Mouse (Mus musculus): ENCODE measurements around the gene Osbp2. TPM values are rescaled to one million over a fixed set of nuclear protein-coding genes. Genes with fewer than 3 reads are reported as not detected.

The Osbp2 gene
- total RNA-seq, 1 experiment: 0.27 TPM

- TF ChIP-seq ZC3H11A (IDR thresholded peaks at IDR 0.05; ENCODE audit: borderline replicate concordance, low read depth, low read length) (0 out of 2 replicates have a peak, but pooled peaks have one; percentile 46), CHD2 (IDR thresholded peaks at IDR 0.05; ENCODE audit: low read depth, low read length) (no peak)
- peak; percentile 59 for DNase-seq (ENCODE audit: low read depth, low spot score)
- in situ Hi-C loops (cut with MboI; ENCODE audit: low sequenced_read_pairs in 2 of 2, unreplicated experiment in 2 of 2): no loop called here
- Histone ChIP-seq H3K4me3 (ENCODE audit: insufficient read depth in 1 of 2, low read depth in 1 of 2, low read length in 2 of 2, poor library complexity in 1 of 2, severe bottlenecking in 1 of 2) (no peak overlapping the region), H3K36me3 (ENCODE audit: control insufficient read depth, insufficient read depth, low read length, poor library complexity, severe bottlenecking) (no peaks in the 10 kb centered on the region), H3K9ac (ENCODE audit: insufficient read depth, low read depth, low read length, poor library complexity, severe bottlenecking) (no peak overlapping the region), H3K27ac (ENCODE audit: insufficient read depth, low read depth, low read length, poor library complexity, severe bottlenecking) (no peak overlapping the region), H3K4me1 (ENCODE audit: control insufficient read depth in 2 of 2, insufficient read depth in 2 of 2, low read length in 2 of 2, poor library complexity in 1 of 2) (no peaks in the 10 kb centered on the region), H3K9me3 (ENCODE audit: control insufficient read depth, insufficient read depth, low read depth, low read length) (no peaks in the 10 kb centered on the region)
These were observed 58.3 kb downstream of the Osbp2 start for GRCm38 (mm10) chr11:3805362-3805761.

- no peaks in the 10 kb centered on the region for H3K36me3 ChIP-seq (ENCODE audit: control insufficient read depth, insufficient read depth, low read length, poor library complexity, severe bottlenecking)
- TF ChIP-seq HCFC1 (IDR thresholded peaks at IDR 0.05; ENCODE audit: borderline replicate concordance, insufficient read depth, low read length) (no peak), ZC3H11A (IDR thresholded peaks at IDR 0.05; ENCODE audit: borderline replicate concordance, low read depth, low read length) (no peak), CHD2 (IDR thresholded peaks at IDR 0.05; ENCODE audit: low read depth, low read length) (no peak), ZNF384 (IDR thresholded peaks at IDR 0.05; ENCODE audit: low read depth, low read length) (no peak), MAFK (IDR thresholded peaks at IDR 0.05; ENCODE audit: insufficient read depth, low read depth, low read length) (no peak)
- no peaks in the 10 kb centered on the region for H3K9me3 ChIP-seq (ENCODE audit: control insufficient read depth, insufficient read depth, low read depth, low read length)
- DNase-seq (ENCODE audit: low read depth, low spot score): no peak
- in situ Hi-C loops (cut with MboI; ENCODE audit: low sequenced_read_pairs in 2 of 2, unreplicated experiment in 2 of 2): no loop called here
- H3K4me3 ChIP-seq (ENCODE audit: insufficient read depth in 1 of 2, low read depth in 1 of 2, low read length in 2 of 2, poor library complexity in 1 of 2, severe bottlenecking in 1 of 2): no peak overlapping the region
- no peaks in the 10 kb centered on the region for H3K4me1 ChIP-seq (ENCODE audit: control insufficient read depth in 2 of 2, insufficient read depth in 2 of 2, low read length in 2 of 2, poor library complexity in 1 of 2)
- H3K9ac ChIP-seq (ENCODE audit: insufficient read depth, low read depth, low read length, poor library complexity, severe bottlenecking): no peak overlapping the region
- H3K27ac ChIP-seq (ENCODE audit: insufficient read depth, low read depth, low read length, poor library complexity, severe bottlenecking): no peak overlapping the region
These were observed 59.1 kb downstream of the Osbp2 start for GRCm38 (mm10) chr11:3804639-3805038.

GRCm38 (mm10) chr11:3802057-3802456 is 61.6 kb downstream of the Osbp2 start:
- in situ Hi-C loops (cut with MboI; ENCODE audit: low sequenced_read_pairs in 2 of 2, unreplicated experiment in 2 of 2): no loop called here

GRCm38 (mm10) chr11:3797631-3798215 is 66.0 kb downstream of the Osbp2 start:
- in situ Hi-C loops (cut with MboI; ENCODE audit: low sequenced_read_pairs in 2 of 2, unreplicated experiment in 2 of 2): no loop called here
- no peak overlapping the region for H3K27ac ChIP-seq (ENCODE audit: insufficient read depth, low read depth, low read length, poor library complexity, severe bottlenecking)
- no peak overlapping the region for H3K4me3 ChIP-seq (ENCODE audit: insufficient read depth in 1 of 2, low read depth in 1 of 2, low read length in 2 of 2, poor library complexity in 1 of 2, severe bottlenecking in 1 of 2)
- no peak overlapping the region for H3K9ac ChIP-seq (ENCODE audit: insufficient read depth, low read depth, low read length, poor library complexity, severe bottlenecking)
- peaks cover 0 to 1% of the 10 kb centered on the region in 2 experiments; a peak in 1 of 4 replicates for H3K4me1 ChIP-seq (ENCODE audit: control insufficient read depth in 2 of 2, insufficient read depth in 2 of 2, low read length in 2 of 2, poor library complexity in 1 of 2)
- H3K9me3 ChIP-seq (ENCODE audit: control insufficient read depth, insufficient read depth, low read depth, low read length): no peaks in the 10 kb centered on the region
- H3K36me3 ChIP-seq (ENCODE audit: control insufficient read depth, insufficient read depth, low read length, poor library complexity, severe bottlenecking): no peaks in the 10 kb centered on the region
- no peak for DNase-seq (ENCODE audit: low read depth, low spot score)
- TF ChIP-seq HCFC1 (IDR thresholded peaks at IDR 0.05; ENCODE audit: borderline replicate concordance, insufficient read depth, low read length) (no peak), MAFK (IDR thresholded peaks at IDR 0.05; ENCODE audit: insufficient read depth, low read depth, low read length) (no peak), CHD2 (IDR thresholded peaks at IDR 0.05; ENCODE audit: low read depth, low read length) (no peak), ZNF384 (IDR thresholded peaks at IDR 0.05; ENCODE audit: low read depth, low read length) (no peak), ZC3H11A (IDR thresholded peaks at IDR 0.05; ENCODE audit: borderline replicate concordance, low read depth, low read length) (no peak)

More at GRCm38 (mm10) chr11:3802057-3802456, 61.6 kb downstream of the Osbp2 start:
- no peak overlapping the region for H3K4me3 ChIP-seq (ENCODE audit: insufficient read depth in 1 of 2, low read depth in 1 of 2, low read length in 2 of 2, poor library complexity in 1 of 2, severe bottlenecking in 1 of 2)
- TF ChIP-seq HCFC1 (IDR thresholded peaks at IDR 0.05; ENCODE audit: borderline replicate concordance, insufficient read depth, low read length) (no peak), CHD2 (IDR thresholded peaks at IDR 0.05; ENCODE audit: low read depth, low read length) (no peak), ZC3H11A (IDR thresholded peaks at IDR 0.05; ENCODE audit: borderline replicate concordance, low read depth, low read length) (no peak), ZNF384 (IDR thresholded peaks at IDR 0.05; ENCODE audit: low read depth, low read length) (no peak), MAFK (IDR thresholded peaks at IDR 0.05; ENCODE audit: insufficient read depth, low read depth, low read length) (no peak)
- H3K9me3 ChIP-seq (ENCODE audit: control insufficient read depth, insufficient read depth, low read depth, low read length): no peaks in the 10 kb centered on the region
- no peak overlapping the region for H3K9ac ChIP-seq (ENCODE audit: insufficient read depth, low read depth, low read length, poor library complexity, severe bottlenecking)
- H3K4me1 ChIP-seq (ENCODE audit: control insufficient read depth in 2 of 2, insufficient read depth in 2 of 2, low read length in 2 of 2, poor library complexity in 1 of 2): no peaks in the 10 kb centered on the region
- DNase-seq (ENCODE audit: low read depth, low spot score): no peak
- no peaks in the 10 kb centered on the region for H3K36me3 ChIP-seq (ENCODE audit: control insufficient read depth, insufficient read depth, low read length, poor library complexity, severe bottlenecking)
- H3K27ac ChIP-seq (ENCODE audit: insufficient read depth, low read depth, low read length, poor library complexity, severe bottlenecking): no peak overlapping the region

GRCm38 (mm10) chr11:3790736-3791135 is 73.0 kb downstream of the Osbp2 start:
- Histone ChIP-seq H3K27ac (ENCODE audit: insufficient read depth, low read depth, low read length, poor library complexity, severe bottlenecking) (no peak overlapping the region), H3K9me3 (ENCODE audit: control insufficient read depth, insufficient read depth, low read depth, low read length) (no peaks in the 10 kb centered on the region), H3K4me1 (ENCODE audit: control insufficient read depth in 2 of 2, insufficient read depth in 2 of 2, low read length in 2 of 2, poor library complexity in 1 of 2) (peaks cover 0 to 3% of the 10 kb centered on the region in 2 experiments; a peak in 1 of 4 replicates), H3K9ac (ENCODE audit: insufficient read depth, low read depth, low read length, poor library complexity, severe bottlenecking) (no peak overlapping the region), H3K36me3 (ENCODE audit: control insufficient read depth, insufficient read depth, low read length, poor library complexity, severe bottlenecking) (no peaks in the 10 kb centered on the region), H3K4me3 (ENCODE audit: insufficient read depth in 1 of 2, low read depth in 1 of 2, low read length in 2 of 2, poor library complexity in 1 of 2, severe bottlenecking in 1 of 2) (no peak overlapping the region)
- DNase-seq (ENCODE audit: low read depth, low spot score): no peak
- in situ Hi-C loops (cut with MboI; ENCODE audit: low sequenced_read_pairs in 2 of 2, unreplicated experiment in 2 of 2): no loop called here
- no peak for TF ChIP-seq HCFC1 (IDR thresholded peaks at IDR 0.05; ENCODE audit: borderline replicate concordance, insufficient read depth, low read length)
- TF ChIP-seq MAFK (IDR thresholded peaks at IDR 0.05; ENCODE audit: insufficient read depth, low read depth, low read length): no peak
- TF ChIP-seq ZC3H11A (IDR thresholded peaks at IDR 0.05; ENCODE audit: borderline replicate concordance, low read depth, low read length): no peak
- TF ChIP-seq ZNF384 (IDR thresholded peaks at IDR 0.05; ENCODE audit: low read depth, low read length): no peak
- TF ChIP-seq CHD2 (IDR thresholded peaks at IDR 0.05; ENCODE audit: low read depth, low read length): no peak

Data from ES-E14 (cell line).